Mouse (Mus musculus): ENCODE data around the gene Slc25a16. TPM values are rescaled to one million over a fixed set of nuclear protein-coding genes. Genes with fewer than 3 reads are reported as not detected.
"Not testable (repeated sequence)": the region's sequence is repeated elsewhere in the genome, so short reads cannot be mapped to it uniquely, and the experiment has no call there.

Gene Slc25a16
- polyA plus RNA-seq, 1 experiment from 2014 or later: 11.6 TPM

DNA sequence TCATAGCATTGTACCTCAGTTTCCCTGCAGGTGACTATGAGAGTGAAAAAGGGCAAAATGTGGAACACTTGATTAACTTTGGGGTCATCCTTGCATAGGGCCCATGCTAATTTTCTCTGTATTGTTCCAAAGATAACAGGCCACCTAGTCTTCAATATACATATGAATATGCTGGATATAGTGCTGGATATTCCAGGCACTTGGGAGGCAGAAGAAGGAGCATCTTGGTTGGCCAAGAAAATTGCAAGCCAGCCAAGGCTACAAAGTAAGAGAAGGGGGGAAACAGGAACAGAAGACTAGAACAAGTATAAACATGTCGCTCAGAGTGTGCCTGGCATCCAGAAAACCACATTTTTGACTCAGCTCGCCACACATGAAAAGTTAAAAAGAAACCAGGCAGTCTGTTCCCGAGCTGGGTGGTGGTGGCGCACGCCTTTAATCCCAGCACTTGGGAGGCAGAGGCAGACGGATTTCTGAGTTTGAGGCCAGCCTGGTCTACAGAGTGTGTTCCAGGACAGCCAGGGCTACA, 27.0 kb upstream of the Slc25a16 start:
- Histone ChIP-seq H3K9me3 (no peaks in the 10 kb centered on the region), H3K27ac (no peak overlapping the region), H3K4me1 (no peaks in the 10 kb centered on the region), H3K36me3 (no peaks in the 10 kb centered on the region), H3K27me3 (ENCODE audit: insufficient read depth, poor library complexity, severe bottlenecking) (no peaks in the 10 kb centered on the region), H3K4me3 (no peak overlapping the region)
- 74% methylated on average over 6 of the region's 6 CpGs for WGBS
- no peak for DNase-seq (ENCODE audit: low spot score)

DNA sequence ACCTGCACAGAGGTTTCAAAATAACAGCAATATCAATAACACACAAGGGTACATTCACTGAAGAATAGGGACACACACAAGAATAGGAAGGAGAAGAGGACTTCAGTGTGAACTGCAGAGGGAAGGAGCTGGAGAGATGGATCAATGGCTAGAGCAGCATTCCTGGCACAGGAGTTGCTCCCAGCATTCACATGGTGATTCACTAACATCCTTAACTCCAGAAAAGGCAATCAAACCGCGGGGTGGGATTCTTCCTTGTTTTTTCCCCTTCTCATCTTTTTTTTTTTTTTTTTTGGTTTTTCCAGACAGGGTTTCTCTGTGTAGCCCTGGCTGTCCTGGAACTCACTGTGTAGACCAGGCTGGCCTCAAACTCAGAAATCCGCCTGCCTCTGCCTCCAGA, 26.0 kb upstream of the Slc25a16 start:
- no peak for DNase-seq (ENCODE audit: low spot score)
- Histone ChIP-seq H3K27me3 (ENCODE audit: insufficient read depth, poor library complexity, severe bottlenecking) (no peaks in the 10 kb centered on the region), H3K9me3 (no peaks in the 10 kb centered on the region), H3K36me3 (no peaks in the 10 kb centered on the region), H3K4me3 (no peak overlapping the region), H3K4me1 (no peaks in the 10 kb centered on the region), H3K27ac (no peak overlapping the region)
- WGBS: 77% methylated on average over 3 of the region's 3 CpGs

DNA sequence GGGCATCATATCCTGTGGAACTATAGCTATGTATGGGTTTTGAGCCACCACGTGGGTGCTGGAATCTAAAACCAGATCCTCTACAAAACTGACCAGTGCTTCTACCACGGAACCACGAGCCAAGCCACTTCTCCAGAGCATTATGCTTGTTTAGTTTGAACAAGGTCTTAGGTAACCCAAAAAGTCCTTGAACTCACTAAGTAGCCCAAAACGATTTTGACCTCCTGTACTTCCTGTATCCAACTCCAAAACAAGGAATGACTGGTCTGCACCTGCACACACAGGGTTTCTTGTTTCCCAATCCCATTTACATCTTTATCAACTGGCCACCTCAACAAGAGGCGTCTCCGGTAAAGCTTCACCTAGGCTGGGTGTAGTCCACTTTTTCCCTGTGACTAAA, 25.0 kb upstream of the Slc25a16 start:
- no peak overlapping the region for H3K4me3 ChIP-seq
- 77% methylated on average over 6 of the region's 6 CpGs for WGBS
- DNase-seq (ENCODE audit: low spot score): no peak
- no peaks in the 10 kb centered on the region for H3K36me3 ChIP-seq
- no peaks in the 10 kb centered on the region for H3K4me1 ChIP-seq
- no peaks in the 10 kb centered on the region for H3K27me3 ChIP-seq (ENCODE audit: insufficient read depth, poor library complexity, severe bottlenecking)
- H3K9me3 ChIP-seq: no peaks in the 10 kb centered on the region
- H3K27ac ChIP-seq: no peak overlapping the region

DNA sequence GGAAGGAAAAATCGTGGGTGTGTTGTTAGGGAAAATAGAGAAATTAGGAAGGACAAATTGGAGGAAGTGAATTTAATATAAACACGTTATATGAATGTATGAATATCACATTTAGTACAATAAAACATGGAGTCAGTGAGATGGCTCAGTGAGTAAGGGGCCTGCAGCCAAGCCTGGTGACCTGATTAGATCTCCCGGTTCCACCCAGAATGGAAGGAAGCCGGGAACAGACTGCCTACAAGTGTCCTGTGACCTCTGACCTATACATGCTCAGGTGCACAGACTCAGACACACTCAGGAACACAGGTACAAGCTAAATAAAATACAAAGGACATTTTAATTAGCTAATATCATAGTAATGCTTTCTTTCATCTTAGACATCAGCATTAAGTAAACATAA, 24.4 kb upstream of the Slc25a16 start:
- H3K27ac ChIP-seq: no peak overlapping the region
- H3K9me3 ChIP-seq: no peaks in the 10 kb centered on the region
- WGBS: 63% methylated on average over 4 of the region's 4 CpGs
- no peak overlapping the region for H3K4me3 ChIP-seq
- no peaks in the 10 kb centered on the region for H3K36me3 ChIP-seq
- no peak for DNase-seq (ENCODE audit: low spot score)
- H3K27me3 ChIP-seq (ENCODE audit: insufficient read depth, poor library complexity, severe bottlenecking): no peaks in the 10 kb centered on the region
- no peaks in the 10 kb centered on the region for H3K4me1 ChIP-seq

DNA sequence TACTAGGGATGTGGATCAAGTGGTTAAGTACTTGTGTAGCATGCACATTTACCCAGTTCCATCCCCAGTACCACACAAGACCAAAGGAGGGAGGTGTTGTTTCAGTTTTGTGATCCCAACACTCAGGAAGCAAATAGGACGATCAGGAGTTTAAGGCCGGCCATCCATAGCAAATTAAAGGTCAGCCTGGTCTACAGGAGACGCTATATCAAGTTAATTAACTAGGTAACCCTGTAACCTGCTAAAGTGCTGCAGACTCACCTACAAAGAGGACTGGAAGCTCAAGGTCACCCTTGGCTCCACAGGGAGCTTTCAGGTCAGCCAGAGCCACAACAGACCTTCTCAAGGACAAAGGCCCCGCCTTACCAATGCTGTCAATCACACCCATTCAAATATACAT, 23.7 kb upstream of the Slc25a16 start:
- Histone ChIP-seq H3K27me3 (ENCODE audit: insufficient read depth, poor library complexity, severe bottlenecking) (no peaks in the 10 kb centered on the region), H3K36me3 (no peaks in the 10 kb centered on the region), H3K9me3 (no peaks in the 10 kb centered on the region), H3K27ac (peak overlapping the region; percentile 33; the same call in 1 of the 2 replicates), H3K4me3 (no peak overlapping the region), H3K4me1 (no peaks in the 10 kb centered on the region)
- DNase-seq (ENCODE audit: low spot score): no peak
- 71% methylated on average over 4 of the region's 4 CpGs for WGBS

DNA sequence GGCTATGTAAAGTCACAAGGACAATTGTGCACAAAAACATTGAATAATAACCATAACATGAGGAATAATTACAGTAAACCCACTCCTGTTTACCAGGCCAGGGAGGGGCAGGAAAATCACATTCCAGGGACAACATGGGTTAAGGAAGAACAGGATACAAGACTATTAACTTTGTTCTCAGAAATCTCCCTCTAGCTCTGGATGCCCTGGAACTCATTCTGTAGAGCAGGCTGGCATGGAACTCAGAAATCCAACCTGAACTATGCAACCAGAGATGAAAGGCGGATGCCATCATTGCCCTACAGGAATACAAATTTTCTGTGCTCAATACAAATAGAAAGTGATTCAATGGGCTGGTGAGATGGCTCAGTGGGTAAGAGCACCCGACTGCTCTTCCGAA, 23.0 kb upstream of the Slc25a16 start:
- H3K9me3 ChIP-seq: no peaks in the 10 kb centered on the region
- no peak for DNase-seq (ENCODE audit: low spot score)
- H3K27me3 ChIP-seq (ENCODE audit: insufficient read depth, poor library complexity, severe bottlenecking): no peaks in the 10 kb centered on the region
- H3K27ac ChIP-seq: no peak overlapping the region
- 88% methylated on average over 3 of the region's 3 CpGs for WGBS
- no peaks in the 10 kb centered on the region for H3K36me3 ChIP-seq
- no peaks in the 10 kb centered on the region for H3K4me1 ChIP-seq
- H3K4me3 ChIP-seq: no peak overlapping the region

DNA sequence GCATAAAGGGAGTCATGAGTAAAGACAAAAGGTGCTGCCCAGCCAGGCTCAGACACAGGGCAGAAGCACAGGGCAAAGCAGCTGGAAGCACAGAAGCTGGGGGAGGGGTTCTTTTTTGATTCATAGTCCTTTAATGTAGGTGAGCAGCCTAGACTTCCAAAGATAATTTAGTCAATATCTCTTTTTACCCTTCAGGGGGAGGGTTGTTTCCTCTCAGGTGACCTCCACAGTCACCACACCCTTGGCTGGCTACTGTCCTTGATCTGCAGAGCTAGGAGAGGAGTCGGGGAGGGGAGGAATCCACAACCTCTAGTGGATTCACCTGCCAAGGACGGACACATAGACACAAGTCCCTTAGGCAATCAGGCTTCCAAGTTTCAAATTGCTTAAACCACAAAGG, 22.4 kb upstream of the Slc25a16 start:
- Histone ChIP-seq H3K4me1 (no peaks in the 10 kb centered on the region; the same call in 1 of the 2 replicates), H3K4me3 (no peak overlapping the region), H3K27me3 (ENCODE audit: insufficient read depth, poor library complexity, severe bottlenecking) (no peaks in the 10 kb centered on the region), H3K36me3 (no peaks in the 10 kb centered on the region), H3K9me3 (no peaks in the 10 kb centered on the region), H3K27ac (no peak overlapping the region)
- 88% methylated on average over 2 of the region's 2 CpGs for WGBS
- no peak for DNase-seq (ENCODE audit: low spot score)

DNA sequence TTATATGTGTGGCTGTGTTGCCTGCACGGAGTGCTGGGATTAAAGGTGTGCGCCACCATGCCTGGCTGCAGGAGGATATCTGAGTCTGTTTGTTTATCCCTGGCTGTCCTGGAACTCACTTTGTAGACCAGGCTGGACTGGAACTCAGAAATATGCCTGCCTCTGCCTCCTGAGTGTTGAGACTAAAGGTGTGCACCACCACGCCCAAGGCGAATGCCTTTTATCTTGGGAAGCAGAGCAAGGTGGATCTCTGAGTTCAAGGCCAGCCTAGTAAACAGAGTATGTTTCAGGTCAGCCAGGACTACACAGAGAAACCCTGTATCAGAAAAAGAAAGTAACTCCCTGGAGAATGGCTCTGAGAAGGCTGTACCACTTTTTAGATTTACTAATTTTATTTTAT, 20.3 kb upstream of the Slc25a16 start:
- Histone ChIP-seq H3K36me3 (no peaks in the 10 kb centered on the region), H3K4me1 (no peaks in the 10 kb centered on the region; the same call in 1 of the 2 replicates), H3K27ac (no peak overlapping the region), H3K27me3 (ENCODE audit: insufficient read depth, poor library complexity, severe bottlenecking) (no peaks in the 10 kb centered on the region), H3K9me3 (no peaks in the 10 kb centered on the region), H3K4me3 (no peak overlapping the region)
- DNase-seq (ENCODE audit: low spot score): no peak
- 93% methylated on average over 4 of the region's 4 CpGs for WGBS

DNA sequence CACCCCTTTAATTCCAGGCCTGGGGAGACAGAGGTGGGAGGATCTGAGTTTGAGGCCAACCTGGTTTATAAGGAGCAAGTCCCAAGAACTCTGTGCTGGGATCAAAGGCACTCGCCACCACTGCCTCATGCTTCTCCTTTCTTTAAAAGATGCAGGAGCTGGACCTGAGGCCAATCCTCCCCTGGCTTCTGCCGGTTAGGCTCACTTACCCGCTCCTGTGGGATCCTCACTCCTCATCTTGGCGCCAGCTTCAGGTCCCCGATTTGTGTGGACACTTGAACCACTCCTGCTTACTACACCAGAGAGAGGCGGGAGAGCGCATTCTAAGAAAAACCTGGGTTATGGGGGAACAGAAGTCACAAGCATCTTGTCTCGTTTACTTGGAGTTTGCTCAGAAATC, 18.6 kb upstream of the Slc25a16 start:
- Histone ChIP-seq H3K27ac (no peak overlapping the region), H3K36me3 (no peaks in the 10 kb centered on the region), H3K4me3 (no peak overlapping the region), H3K4me1 (no peaks in the 10 kb centered on the region; the same call in 1 of the 2 replicates), H3K9me3 (no peaks in the 10 kb centered on the region), H3K27me3 (ENCODE audit: insufficient read depth, poor library complexity, severe bottlenecking) (no peaks in the 10 kb centered on the region)
- 37% methylated on average over 8 of the region's 8 CpGs for WGBS
- no peak for DNase-seq (ENCODE audit: low spot score)

DNA sequence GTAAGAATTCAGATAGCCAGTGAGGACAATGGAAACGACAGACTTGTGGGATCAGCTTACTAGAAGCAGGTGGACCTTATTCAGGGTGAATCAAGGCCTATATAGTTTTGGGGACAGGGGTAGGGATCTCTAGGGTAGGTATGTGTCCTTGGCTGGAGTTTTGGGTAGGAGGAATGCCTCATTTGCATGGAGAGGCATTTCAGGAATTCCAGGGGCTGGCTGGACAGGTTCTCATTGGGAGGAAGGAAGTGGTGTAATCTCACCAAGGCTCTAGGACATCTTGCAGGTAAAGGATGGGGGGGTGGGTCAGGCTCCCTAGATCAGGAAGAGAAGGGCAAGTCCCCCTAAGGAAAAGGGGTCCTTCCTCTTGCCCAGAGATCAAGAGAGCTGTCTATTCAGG, 17.6 kb upstream of the Slc25a16 start:
- DNase-seq (ENCODE audit: low spot score): no peak
- 57% methylated on average over 1 of the region's 1 CpGs for WGBS
- no peaks in the 10 kb centered on the region for H3K27me3 ChIP-seq (ENCODE audit: insufficient read depth, poor library complexity, severe bottlenecking)
- H3K4me3 ChIP-seq: no peak overlapping the region
- no peak overlapping the region for H3K27ac ChIP-seq
- no peaks in the 10 kb centered on the region for H3K36me3 ChIP-seq
- no peaks in the 10 kb centered on the region for H3K9me3 ChIP-seq
- H3K4me1 ChIP-seq: no peaks in the 10 kb centered on the region; the same call in 1 of the 2 replicates

DNA sequence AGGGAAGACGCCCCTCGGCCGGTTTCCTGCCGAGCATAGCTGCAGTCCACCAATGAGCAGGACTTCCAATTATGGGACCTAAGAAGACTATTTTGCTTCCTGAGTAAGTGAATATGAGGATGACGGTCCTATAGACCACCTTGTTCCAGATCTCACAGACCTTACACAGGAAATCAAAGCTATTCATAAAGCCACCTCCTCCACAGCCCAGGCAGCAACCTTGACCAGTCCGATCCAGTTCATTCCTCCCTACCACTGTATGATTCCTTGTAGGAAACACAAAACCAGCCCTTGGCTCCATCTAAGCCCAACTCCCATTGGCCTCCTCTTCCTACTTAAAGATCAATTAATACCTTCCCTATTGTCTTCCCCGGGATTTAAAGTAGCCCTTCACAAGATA, 14.1 kb upstream of the Slc25a16 start:
- Histone ChIP-seq H3K4me3 (no peak overlapping the region), H3K27ac (no peak overlapping the region), H3K9me3 (no peaks in the 10 kb centered on the region), H3K4me1 (no peaks in the 10 kb centered on the region; the same call in 1 of the 2 replicates), H3K27me3 (ENCODE audit: insufficient read depth, poor library complexity, severe bottlenecking) (no peaks in the 10 kb centered on the region), H3K36me3 (no peaks in the 10 kb centered on the region)
- no peak for DNase-seq (ENCODE audit: low spot score)
- WGBS: 88% methylated on average over 7 of the region's 7 CpGs

DNA sequence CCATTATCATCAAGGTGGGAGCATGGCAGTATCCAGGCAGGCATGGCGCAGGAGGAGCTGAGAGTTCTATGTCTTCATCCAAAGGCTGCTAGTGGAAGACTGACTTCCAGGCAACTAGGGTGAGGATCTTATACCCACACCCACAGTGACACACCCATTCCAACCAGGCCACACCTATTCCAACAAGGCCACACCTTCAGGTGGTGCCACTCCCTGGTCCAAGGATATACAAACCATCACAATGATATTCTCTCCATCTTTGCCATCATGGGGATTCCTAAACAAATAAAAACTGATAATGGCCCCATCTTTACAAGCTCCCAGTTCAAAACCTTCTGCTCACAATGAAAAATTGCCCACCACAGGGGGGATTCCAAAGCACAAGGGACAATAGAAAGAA, 11.5 kb upstream of the Slc25a16 start, which contains the start of gene Tet1:
Tet1 (minus strand) TSS at position 101 of the 400 bp plus-strand sequence.
- H3K27me3 ChIP-seq (ENCODE audit: insufficient read depth, poor library complexity, severe bottlenecking); H3K36me3 ChIP-seq; H3K9me3 ChIP-seq; H3K4me3 ChIP-seq; H3K27ac ChIP-seq; H3K4me1 ChIP-seq; DNase-seq (ENCODE audit: low spot score): not testable (repeated sequence)
- WGBS: no CpG with 5 or more reads among the region's 1 CpGs

DNA sequence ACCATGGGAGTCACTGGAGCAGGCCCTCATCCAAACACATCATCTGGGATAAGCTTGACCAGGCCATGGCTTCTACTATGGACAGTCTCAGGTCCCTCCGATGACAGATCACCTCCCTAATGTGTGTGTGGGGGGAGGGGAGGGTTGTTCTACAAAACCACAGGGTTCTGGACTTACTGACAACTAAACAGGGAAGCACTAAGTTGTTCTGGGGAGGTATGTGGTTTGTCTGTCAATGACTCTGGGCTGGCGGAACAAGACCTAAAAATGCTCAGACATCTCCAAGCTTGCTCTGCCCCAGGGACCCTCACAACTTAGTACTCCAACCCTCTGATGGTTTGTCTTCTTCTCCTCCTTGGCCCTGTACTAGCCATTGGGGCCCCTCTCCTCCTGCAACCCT, 9.3 kb upstream of the Slc25a16 start:
- peaks cover 9% of the 10 kb centered on the region for H3K4me1 ChIP-seq
- H3K4me3 ChIP-seq: no peak overlapping the region
- no peaks in the 10 kb centered on the region for H3K27me3 ChIP-seq (ENCODE audit: insufficient read depth, poor library complexity, severe bottlenecking)
- no peaks in the 10 kb centered on the region for H3K36me3 ChIP-seq
- no peak overlapping the region for H3K27ac ChIP-seq
- H3K9me3 ChIP-seq: no peaks in the 10 kb centered on the region
- 75% methylated on average over 2 of the region's 2 CpGs for WGBS
- DNase-seq (ENCODE audit: low spot score): no peak

DNA sequence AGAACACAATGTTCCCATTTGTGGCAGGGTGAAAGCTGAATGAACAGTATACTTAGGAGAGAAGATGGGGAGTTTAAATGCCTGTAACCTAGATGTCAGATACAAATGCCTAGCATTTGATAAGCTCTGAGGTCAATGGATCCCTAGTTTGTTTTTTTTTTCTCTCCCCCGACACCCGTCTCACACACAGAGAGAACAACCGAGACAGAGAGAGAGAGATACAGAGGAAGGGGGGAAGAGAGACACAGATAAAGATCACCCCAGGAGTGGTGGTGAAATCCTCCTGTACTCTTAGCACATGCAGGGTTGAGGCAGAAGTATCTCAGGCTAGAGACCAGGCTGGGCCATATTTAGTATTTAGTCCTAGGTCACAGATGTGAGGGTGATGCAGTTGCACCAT, 1.4 kb upstream of the Slc25a16 start:
- H3K4me1 ChIP-seq: peaks cover 15% of the 10 kb centered on the region
- H3K9me3 ChIP-seq: no peaks in the 10 kb centered on the region
- no peak for DNase-seq (ENCODE audit: low spot score)
- no peaks in the 10 kb centered on the region for H3K27me3 ChIP-seq (ENCODE audit: insufficient read depth, poor library complexity, severe bottlenecking)
- no peaks in the 10 kb centered on the region for H3K36me3 ChIP-seq
- 39% methylated on average over 3 of the region's 3 CpGs for WGBS
- H3K27ac ChIP-seq: no peak overlapping the region
- H3K4me3 ChIP-seq: no peak overlapping the region

Measured in heart, embryonic 10.5 days (tissue).